Mouse (Mus musculus): ENCODE results near the gene Zfp111. TPM values are rescaled to one million over a fixed set of nuclear protein-coding genes. Genes with fewer than 3 reads are reported as not detected.

The Zfp111 gene
- 1 to 10 TPM; 3.3 to 4.2 TPM for total RNA-seq (2023)

GRCm38 (mm10) chr7:24211343-24211742, at the start of gene Zfp111:
Gene Zfp111 (minus strand): TSS chr7:24211443.

GRCm38 (mm10) chr7:24254633-24255474, 43.6 kb upstream of the Zfp111 start, which contains the start of gene Zfp108:
Gene Zfp108 (plus strand): TSS chr7:24254794.

GRCm38 (mm10) chr7:24237040-24237791, 26.0 kb upstream of the Zfp111 start, which contains the start of gene Zfp109:
Gene Zfp109 (minus strand): TSS chr7:24237560.

DNA sequence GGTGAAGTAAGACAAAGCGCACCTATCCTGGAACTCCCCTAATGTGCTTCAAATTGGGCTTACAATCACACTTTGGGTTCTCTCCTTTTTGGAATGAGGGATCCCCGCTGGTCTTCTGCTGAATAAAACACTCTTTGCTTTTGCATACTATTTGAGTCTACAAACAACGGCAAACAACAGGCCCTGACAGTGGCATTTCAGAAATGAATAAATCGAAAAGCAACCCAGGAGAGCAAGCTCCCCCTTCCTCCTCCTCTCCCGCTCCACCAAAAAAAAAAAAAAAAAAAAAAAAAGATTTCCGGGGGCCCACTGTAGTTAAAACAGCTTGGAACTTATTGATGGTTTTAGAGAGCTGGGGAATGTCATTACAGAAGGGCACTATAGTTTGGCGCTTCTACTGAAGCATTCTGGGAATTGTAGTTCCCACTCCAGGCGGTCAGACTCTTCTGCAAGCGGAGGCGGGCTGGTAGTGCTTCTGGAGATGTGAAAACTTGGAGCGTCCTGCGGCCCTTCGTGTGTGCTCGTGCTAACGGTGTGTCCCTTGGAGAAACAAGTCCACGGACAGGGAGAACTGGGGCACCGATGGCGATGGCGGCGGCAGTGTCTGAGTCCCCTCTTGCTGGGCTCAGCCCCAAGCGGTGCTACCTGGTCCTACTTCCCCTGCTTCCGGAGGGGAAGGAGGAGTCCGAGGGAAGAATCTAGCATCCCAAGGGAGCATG, 36.5 kb downstream of the Zfp111 start, which contains the start of gene Zfp114:
Gene Zfp114 (plus strand): TSS at position 443 of the 719 bp plus-strand sequence.

Other genes with a start within 250 kb of the Zfp111 start
- gene Vmn1r181, start 236.8 kb downstream of the Zfp111 start, total RNA-seq (2023), result not detected
- not detected for gene V1rd19, start 209.8 kb downstream of the Zfp111 start, total RNA-seq (2023)
- gene Vmn1r183, start 158.2 kb downstream of the Zfp111 start, total RNA-seq (2023), result not detected
- gene Zfp180, start 129.5 kb downstream of the Zfp111 start, total RNA-seq (2023), result 10 to 100 TPM; 18.8 to 20.5 TPM
- 1 to 10 TPM; 1.9 to 2.2 TPM for gene Zfp112, start 99.1 kb downstream of the Zfp111 start, total RNA-seq (2023)
- gene Zfp235, start 77.3 kb downstream of the Zfp111 start, total RNA-seq (2023), result 1 to 10 TPM; 4.7 to 5.1 TPM
- gene Zfp114, start 36.4 kb downstream of the Zfp111 start, total RNA-seq (2023), result not detected
- gene Zfp109, start 26.1 kb upstream of the Zfp111 start, total RNA-seq (2023), result 1 to 10 TPM; 2.3 to 2.6 TPM
- gene Zfp108, start 43.4 kb upstream of the Zfp111 start, total RNA-seq (2023), result under 1 TPM; 0.46 to 0.50 TPM
- gene Zfp93, start 59.0 kb upstream of the Zfp111 start, total RNA-seq (2023), result under 1 TPM; 0.13 to 0.91 TPM
- 1 to 10 TPM; 5.7 to 8.2 TPM for gene Zfp61, start 89.8 kb upstream of the Zfp111 start, total RNA-seq (2023)
- gene Zfp94, start 105.2 kb upstream of the Zfp111 start, total RNA-seq (2023), result 1 to 10 TPM; 1.8 to 2.2 TPM
- not detected for gene Tescl, start 122.5 kb upstream of the Zfp111 start, total RNA-seq (2023)
- gene Lypd5, start 137.8 kb upstream of the Zfp111 start, total RNA-seq (2023), result not detected
- 10 to 100 TPM; 12.7 to 20.6 TPM for gene Kcnn4, start 158.8 kb upstream of the Zfp111 start, total RNA-seq (2023)
- gene Smg9, start 188.2 kb upstream of the Zfp111 start, total RNA-seq (2023), result 10 to 100 TPM; 55.8 to 62.5 TPM
- 1 to 10 TPM; 3.3 to 8.2 TPM for gene Irgc1, start 240.9 kb upstream of the Zfp111 start, total RNA-seq (2023)

All from monocyte, adult 59 days (primary cell).